Mouse (Mus musculus) monocyte, adult 5-6 weeks (primary cell): ENCODE results near the gene Zic5. TPM values are rescaled to one million over a fixed set of nuclear protein-coding genes. Genes with fewer than 3 reads are reported as not detected.

Experiments used
- ATAC-seq: fragments of 153-309, 156-312 bp; replicated peaks from 2 replicates; pipeline ENCODE4 v1.8.0; 2017; ENCODE audit warnings: mild to moderate bottlenecking; ENCODE audit not compliant: low TSS enrichment, insufficient number of reproducible peaks, severe bottlenecking, poor library complexity, low FRiP score
- total RNA-seq: library from RNA; stranded (forward); fragments of 200-1000, 200-491, 200-594 nt; gene quantifications from 3 replicates; pipeline ENCODE4 v1.2.3, GENCODE M21; 2017

The Zic5 gene
- total RNA-seq, 1 experiment from 2014 or later, result 0.38 TPM

DNA sequence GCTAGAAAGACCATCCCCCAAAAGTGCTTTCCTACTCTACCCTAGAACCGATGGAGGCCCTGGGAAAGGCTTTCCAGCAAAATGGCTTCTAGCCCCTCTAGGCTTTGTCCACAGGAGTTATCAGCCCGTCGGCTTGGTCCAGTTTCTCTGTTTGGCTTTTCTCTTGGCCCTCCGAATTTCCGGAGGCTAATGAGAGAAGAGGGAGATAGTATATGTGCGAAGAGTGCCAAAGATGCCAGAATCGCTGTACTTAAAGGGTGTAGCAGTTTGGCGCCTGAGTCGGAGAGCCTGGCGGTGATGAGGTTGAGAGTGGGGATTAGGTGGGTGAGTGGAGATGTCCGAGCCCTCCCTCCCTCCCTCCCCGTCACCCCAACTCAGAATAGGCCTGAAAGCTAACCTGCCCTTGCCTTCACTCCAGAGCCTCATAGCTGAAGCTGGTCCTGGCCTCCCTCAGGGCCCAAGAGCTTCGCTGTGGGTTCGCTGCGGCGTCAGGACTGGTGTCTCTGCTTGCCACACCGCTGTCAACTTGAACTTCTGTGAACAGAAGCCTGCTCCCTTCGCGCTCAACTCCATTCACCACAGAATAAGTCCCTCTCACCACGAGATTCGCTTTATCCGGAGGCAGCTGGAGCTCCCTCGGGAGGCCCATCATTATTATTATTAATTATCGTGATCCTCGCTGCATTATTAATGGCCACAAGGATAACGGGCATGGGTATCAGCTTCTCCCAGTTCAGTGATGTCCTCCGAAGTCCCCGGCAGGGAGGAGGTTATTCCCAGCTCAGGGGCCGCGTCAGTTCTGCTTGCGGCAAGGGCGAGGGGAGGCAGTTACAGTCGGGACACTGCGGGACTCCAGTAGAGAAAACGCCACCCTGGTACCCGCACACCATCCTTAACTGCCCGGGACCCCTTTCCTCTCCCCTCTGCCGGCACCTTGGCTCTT, 16.9 kb upstream of the Zic5 start:
- ATAC-seq, result no peak

DNA sequence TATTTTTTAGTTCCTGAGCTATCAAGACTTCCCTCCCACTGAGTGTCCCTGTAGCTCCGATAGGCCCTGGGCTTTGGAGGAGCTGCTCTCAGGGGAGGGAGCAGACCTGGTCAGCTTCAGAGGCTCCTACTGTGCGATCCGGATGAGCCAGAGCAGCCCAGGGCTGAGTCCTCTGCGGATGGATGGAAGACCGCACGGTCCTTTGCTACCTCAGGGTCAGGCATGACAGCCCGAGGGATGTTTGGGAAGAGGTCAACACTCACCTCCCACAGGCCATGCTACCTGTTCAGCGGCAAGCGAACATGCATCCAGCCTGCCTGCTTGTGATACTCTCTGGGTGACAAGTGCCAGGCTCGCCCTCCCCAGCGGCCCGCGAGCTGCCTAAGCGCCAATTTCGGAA, 15.7 kb upstream of the Zic5 start:
- ATAC-seq, result no peak

- ATAC-seq, result no peak
Measured at GRCm38 (mm10) chr14:122480355-122480754, 14.9 kb upstream of the Zic5 start.

GRCm38 (mm10) chr14:122479461-122480109, 14.1 kb upstream of the Zic5 start:
- ATAC-seq, result no peak

DNA sequence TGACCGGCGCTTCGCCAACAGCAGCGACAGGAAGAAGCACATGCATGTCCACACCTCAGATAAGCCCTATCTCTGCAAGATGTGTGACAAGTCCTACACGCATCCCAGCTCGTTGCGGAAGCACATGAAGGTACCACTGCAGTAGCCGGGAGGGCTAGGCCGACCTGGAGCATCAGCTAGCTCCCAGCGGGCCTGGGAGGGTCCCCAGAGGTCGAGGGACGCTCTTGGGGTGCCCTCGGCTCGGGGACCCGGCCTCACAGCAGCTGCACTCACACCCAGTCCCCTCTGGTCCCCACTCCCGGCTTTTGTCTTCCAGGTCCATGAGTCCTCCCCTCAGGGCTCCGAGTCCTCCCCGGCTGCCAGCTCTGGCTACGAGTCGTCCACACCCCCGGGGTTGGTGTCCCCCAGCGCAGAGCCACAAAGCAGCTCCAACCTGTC, 13.1 kb upstream of the Zic5 start:
- ATAC-seq, result no peak

DNA sequence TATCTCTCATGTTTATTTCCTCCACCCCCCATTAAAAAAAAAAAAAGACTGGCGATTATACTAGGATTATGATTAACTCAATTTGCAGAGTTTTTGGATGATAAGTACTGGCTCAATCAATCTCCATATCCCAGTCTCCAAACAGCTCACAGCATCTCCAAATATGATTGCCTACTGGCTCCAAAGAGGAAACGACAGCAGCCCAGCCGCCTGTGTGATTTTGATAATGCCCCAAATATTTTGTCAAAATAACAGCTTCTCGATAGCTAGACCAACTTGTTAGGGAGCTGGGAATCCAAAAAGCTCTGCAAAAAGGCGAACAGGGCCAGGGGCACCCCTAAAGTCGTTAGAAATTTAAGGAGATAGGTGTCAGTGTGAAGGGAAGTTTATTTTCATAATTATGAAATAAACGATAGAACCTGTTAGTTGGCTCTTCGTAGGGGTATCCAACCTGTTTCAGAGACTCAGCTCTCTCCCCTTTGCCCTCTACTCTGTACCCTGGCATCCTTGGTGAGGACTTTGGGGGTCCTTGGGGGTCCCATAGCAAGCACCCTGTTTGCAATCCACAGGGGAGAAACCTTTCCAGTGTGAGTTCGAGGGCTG, 12.6 kb upstream of the Zic5 start:
- ATAC-seq, result no peak

- no peak for ATAC-seq
Measured at GRCm38 (mm10) chr14:122477261-122477671, 11.8 kb upstream of the Zic5 start.

DNA sequence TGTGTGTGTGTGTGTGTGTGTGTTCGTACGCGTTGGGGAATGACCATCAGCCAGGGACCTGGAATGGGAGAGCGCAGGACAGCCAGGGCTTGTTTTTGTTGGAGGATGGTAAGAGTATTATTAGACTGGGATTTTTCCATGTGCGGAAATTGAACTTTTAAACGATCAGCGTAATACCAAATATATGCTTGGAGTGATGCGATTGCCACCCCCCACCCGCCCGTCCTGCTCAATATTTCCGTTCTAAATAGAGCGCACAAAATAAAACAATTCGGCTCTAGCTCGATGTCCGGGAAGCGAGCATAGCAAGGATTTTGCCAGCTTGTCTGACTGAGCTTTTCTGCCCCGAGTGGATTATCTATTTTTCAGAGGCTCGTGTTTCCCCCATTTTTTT, 11.3 kb upstream of the Zic5 start:
- no peak for ATAC-seq

GRCm38 (mm10) chr14:122476041-122476821, 10.8 kb upstream of the Zic5 start:
- ATAC-seq, result no peak

DNA sequence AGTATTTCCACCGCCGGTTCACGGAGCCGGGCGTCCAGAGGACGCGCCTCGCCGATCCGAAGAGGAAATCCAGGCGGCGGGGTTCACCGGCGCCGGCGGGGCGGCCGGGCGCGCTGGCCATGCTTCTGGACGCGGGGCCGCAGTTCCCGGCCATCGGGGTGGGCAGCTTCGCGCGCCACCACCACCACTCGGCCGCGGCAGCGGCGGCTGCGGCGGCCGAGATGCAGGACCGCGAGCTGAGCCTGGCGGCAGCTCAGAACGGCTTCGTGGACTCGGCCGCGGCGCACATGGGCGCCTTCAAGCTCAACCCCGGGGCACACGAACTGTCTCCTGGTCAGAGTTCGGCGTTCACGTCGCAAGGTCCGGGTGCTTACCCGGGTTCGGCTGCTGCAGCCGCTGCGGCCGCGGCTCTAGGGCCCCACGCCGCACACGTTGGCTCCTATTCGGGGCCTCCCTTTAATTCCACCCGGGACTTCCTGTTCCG, 10.1 kb upstream of the Zic5 start:
- ATAC-seq, result no peak

DNA sequence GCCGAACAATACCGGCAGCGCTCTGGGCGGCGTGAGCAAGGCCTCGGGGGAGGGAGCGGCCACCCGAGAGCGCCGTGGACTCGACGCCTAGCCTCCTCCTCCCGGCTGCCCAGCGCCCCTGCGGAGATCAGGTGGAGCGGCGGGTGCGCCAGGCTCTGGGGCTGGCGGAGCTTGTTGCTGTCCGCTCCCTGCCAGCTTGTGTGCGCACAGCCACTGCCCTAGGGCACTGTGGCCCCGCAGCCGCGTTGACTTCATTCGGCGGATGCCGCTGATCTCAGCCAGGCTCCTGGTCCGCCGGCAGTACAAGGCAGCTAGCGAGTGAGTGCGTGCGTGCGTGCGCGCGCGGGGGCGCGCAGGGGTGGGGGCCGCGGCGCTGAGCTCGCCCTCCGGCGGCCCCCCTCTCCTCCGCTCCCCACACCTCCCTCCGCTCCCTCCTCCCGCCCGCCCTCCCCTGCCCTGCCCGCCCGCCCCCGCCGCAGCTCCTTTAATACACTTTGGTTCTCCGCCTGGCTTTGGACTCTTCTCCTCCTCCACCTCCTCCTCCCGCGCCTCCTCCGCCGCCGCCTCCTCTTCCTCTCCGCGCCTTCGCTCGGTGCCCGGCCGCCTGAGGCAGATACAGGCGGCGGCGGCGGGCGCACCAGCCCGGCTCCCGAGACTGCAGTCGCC, 9.5 kb upstream of the Zic5 start, which contains the start of gene Zic2:
Gene Zic2, plus strand, starts transcription at position 545 of the 666 bp plus-strand sequence.
- no peak for ATAC-seq

DNA sequence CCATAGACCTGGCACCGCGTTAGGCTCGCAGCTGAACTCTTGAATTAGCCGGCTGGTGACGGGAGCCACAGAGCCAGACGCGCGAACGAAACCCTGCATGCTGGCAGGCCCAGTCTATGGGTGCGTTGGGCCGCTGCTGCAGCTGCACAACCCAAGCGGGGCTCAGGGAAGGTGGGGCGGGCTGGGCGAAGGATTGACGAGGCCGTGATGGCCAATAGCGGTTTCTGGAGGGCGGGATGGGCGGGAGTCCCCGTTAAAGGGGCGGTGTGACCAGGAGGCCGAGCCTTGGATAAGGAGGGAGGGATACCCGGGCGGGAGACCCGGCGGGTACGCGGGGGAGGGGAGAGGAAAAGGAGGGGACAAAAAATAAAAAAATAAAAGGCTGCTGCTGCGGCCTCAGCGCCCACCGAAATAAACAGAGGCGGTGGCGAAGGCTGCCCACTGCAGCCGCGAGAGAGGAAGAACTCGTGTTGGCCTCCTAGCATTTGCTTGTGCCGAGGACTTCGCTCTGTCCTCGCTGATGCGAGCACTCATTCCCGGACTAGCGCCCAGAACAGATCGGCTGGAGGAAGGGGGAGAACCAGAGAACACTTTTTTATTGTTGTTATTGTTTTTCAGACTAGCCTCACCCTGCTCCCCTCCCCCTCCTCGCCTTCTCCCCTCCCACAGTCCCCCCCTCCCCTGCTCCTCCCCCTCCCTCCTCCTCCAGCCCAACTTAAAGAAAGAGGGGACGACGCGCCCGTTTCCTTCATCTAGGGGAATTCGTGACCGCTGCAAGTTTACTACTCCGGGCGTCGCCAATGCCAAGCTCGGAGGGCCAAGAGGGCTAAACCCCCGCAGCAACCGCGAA, 8.8 kb upstream of the Zic5 start:
- no peak for ATAC-seq

- no peak for ATAC-seq
Measured at GRCm38 (mm10) chr14:122473211-122473751, 7.8 kb upstream of the Zic5 start.

DNA sequence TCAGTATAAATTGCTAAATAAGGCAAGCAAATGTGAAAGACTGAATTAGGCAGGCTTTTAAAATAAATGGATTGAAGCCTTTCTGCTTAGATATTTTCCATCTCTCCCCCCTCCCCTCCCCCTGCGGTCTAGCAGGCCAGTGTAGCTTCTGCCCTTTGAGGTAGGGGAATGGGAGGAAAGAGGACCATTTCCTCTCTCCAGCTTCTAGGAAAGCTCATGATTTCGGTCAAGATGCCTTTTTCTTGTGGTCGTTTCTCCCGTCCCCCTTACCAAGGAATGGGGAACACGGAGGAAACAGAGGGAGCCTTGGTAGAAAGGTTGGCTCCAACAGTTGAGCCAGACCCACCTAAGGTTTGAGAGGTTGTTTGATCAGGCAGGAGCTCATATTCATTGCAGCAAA, 7.2 kb upstream of the Zic5 start:
- no peak for ATAC-seq

DNA sequence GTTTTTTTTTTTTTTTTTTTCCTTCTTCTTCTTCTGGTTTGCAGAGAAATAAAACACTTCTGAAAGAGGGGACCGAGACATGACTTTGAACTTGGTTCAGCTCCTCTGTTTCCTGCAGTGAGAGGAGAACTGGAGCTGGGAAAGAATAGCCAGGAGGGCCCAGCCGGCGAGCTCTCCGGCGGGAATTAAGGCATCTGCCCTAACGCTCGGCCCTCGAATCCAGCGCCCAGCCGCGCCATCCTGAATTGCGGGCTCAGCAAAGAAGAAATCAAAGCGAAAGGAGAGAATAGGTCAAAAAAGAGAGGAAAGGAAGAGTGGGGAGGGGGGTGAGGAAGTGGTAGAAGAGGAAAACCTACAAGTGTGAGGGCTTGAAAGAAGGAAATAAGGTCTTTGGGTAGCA, 6.7 kb upstream of the Zic5 start:
- no peak for ATAC-seq

GRCm38 (mm10) chr14:122471449-122472085, 6.1 kb upstream of the Zic5 start:
- no peak for ATAC-seq
